Mouse (Mus musculus) embryonic fibroblast, embryonic 13.5 days (primary cell): Measurements from ENCODE around the gene Tab2. TPM values are rescaled to one million over a fixed set of nuclear protein-coding genes. Genes with fewer than 3 reads are reported as not detected.

ENCODE experiments used
- H3K27ac ChIP-seq: 2 replicates; pipeline ENCODE4 v1.5.1; 2012; ENCODE audit warnings: low read length, control low read depth, inconsistent platforms; ENCODE audit not compliant: insufficient read depth
- H3K4me1 ChIP-seq: 2 replicates; pipeline ENCODE4 v1.6.1; 2011; ENCODE audit warnings: low read length; ENCODE audit not compliant: control insufficient read depth, insufficient read depth
- H3K4me3 ChIP-seq: 2 replicates; pipeline ENCODE4 v1.5.1; 2011; ENCODE audit warnings: mild to moderate bottlenecking, control low read depth, low read length; ENCODE audit not compliant: insufficient read depth
- CTCF ChIP-seq: IDR thresholded peaks from 2 replicates; pipeline ENCODE4 v1.5.1; 2011; ENCODE audit warnings: mild to moderate bottlenecking, control low read depth, low read length, moderate library complexity, borderline replicate concordance; ENCODE audit not compliant: insufficient read depth
- POLR2A ChIP-seq: IDR thresholded peaks from 2 replicates; pipeline ENCODE4 v1.6.1; 2011; ENCODE audit warnings: low read depth, mild to moderate bottlenecking, control low read depth, low read length, moderate library complexity
- polyA plus RNA-seq: library from polyadenylated mRNA; stranded (reverse); fragments of >200 nt; gene quantifications from 2 replicates; pipeline ENCODE4 v1.2.4, GENCODE M21; 2011; ENCODE audit warnings: low read depth; ENCODE audit not compliant: missing spikeins, insufficient read length

The Tab2 gene
- polyA plus RNA-seq, 1 experiment: 170 TPM

GRCm38 (mm10) chr10:7954627-7954988 is 1.4 kb downstream of the Tab2 start:
- H3K4me3 ChIP-seq: peak overlapping the region; percentile 100
- peak overlapping the region; percentile 65 for H3K27ac ChIP-seq
- no peak for TF ChIP-seq CTCF
- TF ChIP-seq POLR2A: no peak
- peaks cover 4% of the 10 kb centered on the region; the same call in 1 of the 2 replicates for H3K4me1 ChIP-seq

GRCm38 (mm10) chr10:7943006-7943405 is 13.0 kb downstream of the Tab2 start:
- Histone ChIP-seq H3K4me1 (peaks cover 5% of the 10 kb centered on the region; the same call in 1 of the 2 replicates), H3K4me3 (no peak overlapping the region), H3K27ac (peak overlapping the region; percentile 3; the same call in 1 of the 2 replicates)
- no peak for TF ChIP-seq CTCF
- TF ChIP-seq POLR2A: no peak

GRCm38 (mm10) chr10:7936556-7937192 is 19.4 kb downstream of the Tab2 start:
- TF ChIP-seq CTCF: no peak
- TF ChIP-seq POLR2A: no peak

GRCm38 (mm10) chr10:7932958-7933357 is 23.1 kb downstream of the Tab2 start:
- TF ChIP-seq CTCF (no peak), POLR2A (no peak)
- H3K27ac ChIP-seq: no peak overlapping the region

More at GRCm38 (mm10) chr10:7936556-7937192, 19.4 kb downstream of the Tab2 start:
- peaks cover 8% of the 10 kb centered on the region for H3K4me1 ChIP-seq
- H3K4me3 ChIP-seq: no peak overlapping the region
- H3K27ac ChIP-seq: peak overlapping the region; percentile 45

GRCm38 (mm10) chr10:7928996-7929395 is 27.0 kb downstream of the Tab2 start:
- TF ChIP-seq CTCF: no peak
- no peak for TF ChIP-seq POLR2A
- no peak overlapping the region for H3K27ac ChIP-seq
- H3K4me3 ChIP-seq: no peak overlapping the region
- no peaks in the 10 kb centered on the region for H3K4me1 ChIP-seq

More at GRCm38 (mm10) chr10:7932958-7933357, 23.1 kb downstream of the Tab2 start:
- H3K4me3 ChIP-seq: no peak overlapping the region
- H3K4me1 ChIP-seq: peaks cover 8% of the 10 kb centered on the region

- Histone ChIP-seq H3K4me3 (no peak overlapping the region), H3K27ac (no peak overlapping the region), H3K4me1 (peaks cover 4% of the 10 kb centered on the region; the same call in 1 of the 2 replicates)
- TF ChIP-seq CTCF: no peak
- no peak for TF ChIP-seq POLR2A
These were observed 30.5 kb downstream of the Tab2 start for GRCm38 (mm10) chr10:7925481-7925880.

- TF ChIP-seq CTCF (no peak), POLR2A (no peak)
- no peak overlapping the region for H3K4me3 ChIP-seq
- H3K4me1 ChIP-seq: peaks cover 4% of the 10 kb centered on the region; the same call in 1 of the 2 replicates
- H3K27ac ChIP-seq: no peak overlapping the region; the same call in 1 of the 2 replicates
These were observed 32.6 kb downstream of the Tab2 start for GRCm38 (mm10) chr10:7923433-7923832.

GRCm38 (mm10) chr10:7911268-7911667 is 44.8 kb downstream of the Tab2 start:
- Histone ChIP-seq H3K4me3 (no peak overlapping the region), H3K4me1 (no peaks in the 10 kb centered on the region), H3K27ac (no peak overlapping the region)
- TF ChIP-seq POLR2A (no peak), CTCF (no peak)

- H3K4me3 ChIP-seq: no peak overlapping the region
- no peak for TF ChIP-seq POLR2A
- TF ChIP-seq CTCF: no peak
- no peaks in the 10 kb centered on the region for H3K4me1 ChIP-seq
- H3K27ac ChIP-seq: no peak overlapping the region
These were observed 48.9 kb downstream of the Tab2 start for GRCm38 (mm10) chr10:7907151-7907550.

GRCm38 (mm10) chr10:7904157-7904556 is 51.9 kb downstream of the Tab2 start:
- Histone ChIP-seq H3K4me1 (no peaks in the 10 kb centered on the region), H3K27ac (no peak overlapping the region), H3K4me3 (no peak overlapping the region)
- TF ChIP-seq POLR2A (no peak), CTCF (no peak)
